ENCODE assay signal across 17 mouse cellular contexts in the genomic region with DNA sequence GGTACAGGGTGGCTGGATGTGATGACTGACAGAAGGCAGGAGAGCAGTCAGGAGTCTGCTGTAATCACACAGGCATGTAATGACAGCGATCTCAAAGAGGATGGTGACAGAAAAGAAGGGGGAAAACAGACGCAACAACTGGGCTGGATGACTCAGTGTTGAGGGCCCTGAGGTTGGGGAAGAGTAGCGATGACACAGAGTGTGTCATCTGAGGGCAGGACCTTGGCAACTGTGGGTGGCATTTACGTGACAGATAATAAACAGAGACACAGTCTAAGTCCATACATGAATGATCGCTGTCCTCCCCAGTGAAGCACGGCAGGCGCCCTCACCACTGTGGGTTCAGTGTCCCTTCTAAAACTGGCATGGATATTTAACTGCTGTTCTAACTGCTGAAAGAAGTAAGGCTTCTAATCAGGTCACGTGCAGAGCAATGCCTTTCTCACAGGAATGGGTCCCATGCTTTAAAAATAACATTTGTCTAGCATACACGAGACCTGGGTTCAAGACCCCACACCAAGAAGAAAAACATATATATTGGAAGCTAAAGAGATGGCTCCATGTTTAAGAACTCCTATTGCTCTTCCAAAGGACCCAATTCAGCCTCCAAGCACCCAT.
A peak's percentile ranks its signal among the peaks of the same experiment; 100 is the strongest.
DNase-seq lines count a peak whose midpoint lies in the region; ATAC-seq and TF ChIP-seq lines count a peak whose summit lies in the region.
"Had no signal": no experiment of that assay in that cellular context is flagged by ENCODE, and none has a peak within 500 bp of the region (broad histone marks: within the 10 kb centered on the region; RNA-seq: fewer than 3 reads in every experiment).

No protein-coding gene starts in this region.

- H3K4me1 ChIP-seq in heart, embryonic 13.5 days = peaks cover 38% of the 10 kb centered on the region
- peaks cover 14% of the 10 kb centered on the region; the same call in 1 of the 2 replicates for H3K4me1 ChIP-seq in forebrain, postnatal 0 days (ENCODE audit: insufficient read depth)

- ATAC-seq in heart, embryonic 13.5 days (ENCODE audit: extremely low read depth, insufficient number of reproducible peaks, low FRiP score, low TSS enrichment) = peak; percentile 51; the same call in 1 of the 2 replicates
- ATAC-seq in monocyte, adult 5-6 weeks (replicated peaks; ENCODE audit: insufficient number of reproducible peaks, low FRiP score, low TSS enrichment, poor library complexity, severe bottlenecking) = no peak
- ATAC-seq in forebrain, postnatal 0 days = no peak
- ATAC-seq: forebrain, embryonic 14.5 days; inflammation-experienced regulatory T-cells, adult 6 months; liver, postnatal 0 days; midbrain, embryonic 15.5 days had no signal

- no peak for DNase-seq in heart, adult 11 months
- peak; percentile 15 to 26 for DNase-seq in monocyte, adult 2 months (ENCODE audit: low read depth in 1 of 2, low spot score in 2 of 2)
- peak; percentile 69 for DNase-seq in adrenal gland, postnatal 10 days
- no peak for DNase-seq in thymus, postnatal 14 days
- no peak for DNase-seq in natural killer cell, adult 2 months (ENCODE audit: low spot score in 2 of 2)
- DNase-seq in forebrain, postnatal 0 days = no peak
- DNase-seq: liver, postnatal 0 days; retina, postnatal 1 day; spleen, adult 18-20 months had no signal

- TF ChIP-seq CTCF in forebrain, postnatal 0 days (IDR thresholded peaks at IDR 0.05; ENCODE audit: low read depth) = no peak

- WGBS in heart, embryonic 13.5 days = 26% methylated on average over 9 of the region's 9 CpGs
- whole genome bisulfite sequencing in forebrain, postnatal 0 days = 88% methylated on average over 9 of the region's 9 CpGs

- no peak overlapping the region for H3K9ac ChIP-seq in heart, embryonic 13.5 days
- no peak overlapping the region for H3K9ac ChIP-seq in forebrain, postnatal 0 days
- H3K9ac ChIP-seq: kidney, embryonic 15.5 days; limb, embryonic 13.5 days; liver, postnatal 0 days; midbrain, embryonic 15.5 days had no signal

- H3K36me3 ChIP-seq in heart, embryonic 13.5 days = no peaks in the 10 kb centered on the region
- no peaks in the 10 kb centered on the region for H3K36me3 ChIP-seq in forebrain, postnatal 0 days (ENCODE audit: insufficient read depth)
- H3K36me3 ChIP-seq: hindbrain, embryonic 10.5 days; kidney, embryonic 15.5 days; limb, embryonic 13.5 days; midbrain, embryonic 15.5 days had no signal

- H3K27ac ChIP-seq in heart, embryonic 13.5 days (replicated peaks) = no peak overlapping the region
- H3K27ac ChIP-seq in forebrain, postnatal 0 days (ENCODE audit: low read depth, low read length) = no peak overlapping the region
- H3K27ac ChIP-seq: hindbrain, embryonic 10.5 days; kidney, embryonic 15.5 days; limb, embryonic 13.5 days; midbrain, embryonic 15.5 days had no signal

- peak overlapping the region; percentile 18 for H3K4me2 ChIP-seq in heart, embryonic 13.5 days
- H3K4me2 ChIP-seq in forebrain, postnatal 0 days (ENCODE audit: low read depth) = no peak overlapping the region
- H3K4me2 ChIP-seq: kidney, embryonic 15.5 days; limb, embryonic 13.5 days; midbrain, embryonic 15.5 days had no signal

- no peak overlapping the region for H3K4me3 ChIP-seq in heart, embryonic 13.5 days
- no peak overlapping the region for H3K4me3 ChIP-seq in forebrain, postnatal 0 days (ENCODE audit: low read depth, low read length)
- H3K4me3 ChIP-seq: hindbrain, embryonic 10.5 days; kidney, embryonic 15.5 days; limb, embryonic 13.5 days; midbrain, embryonic 15.5 days had no signal

- peaks cover 58% of the 10 kb centered on the region for H3K27me3 ChIP-seq in heart, embryonic 13.5 days (replicated peaks)
- H3K27me3 ChIP-seq in forebrain, postnatal 0 days (ENCODE audit: insufficient read depth, low read length) = no peaks in the 10 kb centered on the region
- H3K27me3 ChIP-seq: midbrain, embryonic 15.5 days had no signal

- H3K9me3 ChIP-seq in heart, embryonic 13.5 days = no peaks in the 10 kb centered on the region
- H3K9me3 ChIP-seq in forebrain, postnatal 0 days (ENCODE audit: low read length) = no peaks in the 10 kb centered on the region
- H3K9me3 ChIP-seq: hindbrain, embryonic 10.5 days; kidney, embryonic 15.5 days; limb, embryonic 13.5 days; midbrain, embryonic 15.5 days had no signal

Comparison
In these comparisons a context has a peak if more than half of its experiments do, and no peak if none do; other contexts are left out.
1. DNase-seq: peak in monocyte, adult 2 months (2 of 2) and adrenal gland, postnatal 10 days (single experiment); none in heart, adult 11 months (single experiment), thymus, postnatal 14 days (single experiment), natural killer cell, adult 2 months (0 of 2) and forebrain, postnatal 0 days (single experiment).